Mouse (Mus musculus) embryo, embryonic 10.5 days (tissue): ENCODE measurements around the gene Ppil6.
A peak's percentile ranks its signal among the peaks of the same experiment; 100 is the strongest.

ENCODE experiments used
- DNase-seq: peaks from one replicate; pipeline ENCODE4 v3.0.0-alpha.2; 2015; ENCODE audit warnings: low spot score

Gene Ppil6

DNA sequence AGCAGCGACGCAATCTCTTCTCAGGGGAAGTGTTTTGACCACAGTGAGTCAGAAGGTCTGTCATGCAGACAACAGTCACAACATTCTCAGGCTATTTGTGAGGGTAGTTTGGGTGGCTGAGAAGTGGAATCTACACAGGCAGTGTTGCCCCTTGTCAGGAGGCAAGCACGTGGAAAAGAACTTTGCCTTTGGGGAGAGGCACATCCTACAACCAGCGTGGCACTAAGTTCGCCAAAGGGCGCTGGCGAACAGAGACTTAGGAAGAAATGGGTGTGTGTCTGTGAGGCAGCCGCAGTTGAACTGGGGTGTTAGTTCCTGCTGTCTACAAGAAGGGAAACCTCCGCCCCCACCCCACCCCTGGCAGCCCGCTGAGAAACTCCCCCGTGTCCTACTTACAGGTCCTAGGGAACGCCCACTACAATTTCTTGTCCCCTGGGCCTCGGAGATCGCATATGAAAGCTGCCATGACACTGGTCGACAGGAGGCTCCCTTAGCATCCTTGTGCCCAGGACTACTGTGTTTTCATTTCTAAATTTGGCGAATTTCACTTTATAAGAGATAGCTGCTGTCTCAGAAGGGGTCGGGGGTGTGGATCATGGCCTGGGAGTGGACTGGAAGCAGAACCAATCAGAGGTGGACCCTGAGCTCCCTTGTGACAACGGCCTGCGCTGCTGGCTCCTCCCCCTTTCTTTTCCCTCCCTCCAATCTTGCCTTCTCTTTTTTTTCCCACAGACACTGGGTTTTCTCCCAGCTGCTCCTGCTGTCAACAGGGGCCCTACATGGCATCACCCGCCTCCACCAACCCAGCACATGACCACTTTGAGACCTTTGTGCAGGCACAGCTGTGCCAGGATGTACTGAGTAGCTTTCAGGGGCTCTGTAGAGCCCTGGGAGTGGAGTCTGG is 12.7 kb upstream of the Ppil6 start:
- DNase-seq, result peak; percentile 83

GRCm38 (mm10) chr10:41479961-41480360 is 10.3 kb upstream of the Ppil6 start:
- no peak for DNase-seq

GRCm38 (mm10) chr10:41480938-41481880 is 9.0 kb upstream of the Ppil6 start:
- no peak for DNase-seq

DNA sequence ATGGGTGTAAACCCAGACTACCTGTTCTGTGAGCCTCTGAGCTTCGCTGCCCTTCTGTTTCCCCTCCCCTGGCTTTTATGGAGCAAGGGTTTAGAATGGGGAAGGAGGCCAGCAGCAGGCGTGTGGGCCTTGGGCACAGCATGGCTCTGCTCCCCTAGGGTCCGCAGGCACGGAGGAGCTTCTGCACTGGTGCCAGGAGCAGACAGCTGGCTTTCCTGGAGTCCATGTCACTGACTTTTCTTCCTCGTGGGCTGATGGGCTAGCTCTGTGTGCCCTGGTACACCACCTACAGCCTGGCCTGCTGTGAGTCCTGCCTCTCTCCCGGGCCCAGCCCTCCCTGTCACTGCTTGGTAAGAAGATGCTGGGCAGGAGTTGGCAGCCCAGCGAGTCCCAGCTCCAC is 7.8 kb upstream of the Ppil6 start:
- no peak for DNase-seq

GRCm38 (mm10) chr10:41485778-41486177 is 4.5 kb upstream of the Ppil6 start:
- DNase-seq, result no peak

DNA sequence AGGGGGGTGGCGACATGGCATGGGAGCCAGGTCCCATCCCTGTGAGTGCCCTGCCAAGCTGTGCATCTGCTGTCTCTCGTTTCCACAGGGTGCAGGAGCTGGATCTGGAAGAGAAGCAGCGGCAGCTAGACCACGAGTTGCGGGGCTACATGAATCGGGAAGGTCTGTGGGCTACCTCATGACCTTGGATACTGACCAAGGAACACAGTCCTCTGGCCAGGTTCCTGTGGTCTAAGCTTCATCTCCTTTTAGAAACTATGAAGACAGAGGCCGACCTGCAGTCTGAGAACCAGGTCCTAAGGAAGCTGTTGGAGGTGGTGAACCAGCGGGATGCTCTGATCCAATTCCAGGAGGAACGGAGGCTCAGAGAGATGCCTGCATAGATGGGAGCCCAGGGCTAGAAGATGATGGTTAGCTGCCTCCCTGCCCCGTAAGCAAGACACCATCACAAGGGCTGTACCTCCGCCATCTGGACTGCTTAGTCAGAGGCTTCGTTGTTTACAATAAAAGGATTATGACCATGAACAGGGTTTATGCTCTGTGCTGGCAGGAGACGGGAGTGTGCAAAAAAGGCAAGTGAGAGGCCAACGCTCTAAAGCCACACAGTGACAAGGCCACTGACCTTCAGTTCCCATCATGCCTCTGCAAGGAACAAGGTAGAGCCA is 3.6 kb upstream of the Ppil6 start:
- DNase-seq, result no peak

DNA sequence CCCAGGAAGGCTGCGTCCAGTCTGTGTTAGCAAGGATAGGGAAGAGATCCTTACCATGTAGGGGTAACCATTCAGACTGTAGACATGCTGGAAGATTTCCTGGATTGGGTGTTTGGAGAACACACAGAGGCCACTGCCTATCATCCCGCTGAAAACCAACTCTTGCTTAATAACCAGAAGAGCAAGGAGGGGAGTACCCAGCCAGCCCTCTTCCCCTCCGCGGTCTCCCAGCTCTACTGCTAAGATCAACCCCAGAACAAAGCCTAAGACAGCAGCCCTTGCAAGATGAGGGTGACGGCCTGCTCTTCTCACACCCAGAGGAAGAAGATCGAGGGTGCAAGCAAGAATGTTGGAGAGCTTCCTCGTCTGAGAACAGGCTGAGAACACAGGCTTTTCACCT is 1.4 kb upstream of the Ppil6 start:
- no peak for DNase-seq

DNA sequence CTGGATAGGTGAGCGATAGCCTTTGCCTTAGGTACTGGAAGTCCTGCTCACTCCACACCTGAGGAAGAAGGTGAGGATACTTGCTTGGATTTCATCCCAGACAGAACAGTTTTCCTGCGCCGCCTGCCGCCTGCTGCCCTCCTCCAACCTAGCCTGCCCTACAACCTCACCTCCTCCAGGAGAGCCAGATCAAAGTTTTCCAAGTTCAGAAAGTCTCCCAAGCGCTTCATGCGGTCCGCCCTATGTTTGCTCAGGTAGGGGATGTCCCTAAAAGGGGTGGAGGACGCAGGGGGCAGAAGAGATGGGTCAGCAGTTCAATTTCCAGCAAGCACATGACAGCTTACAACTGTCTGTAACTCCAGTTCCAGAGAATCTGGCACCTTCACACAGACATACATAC is 945 bp upstream of the Ppil6 start:
- DNase-seq, result no peak

GRCm38 (mm10) chr10:41490518-41490873 is 257 bp downstream of the Ppil6 start:
- DNase-seq, result no peak

- no peak for DNase-seq
Measured at GRCm38 (mm10) chr10:41491111-41491510, 872 bp downstream of the Ppil6 start.

GRCm38 (mm10) chr10:41500941-41501340 is 10.7 kb downstream of the Ppil6 start:
- no peak for DNase-seq

- no peak for DNase-seq
Measured at GRCm38 (mm10) chr10:41504996-41505395, 14.8 kb downstream of the Ppil6 start.

DNA sequence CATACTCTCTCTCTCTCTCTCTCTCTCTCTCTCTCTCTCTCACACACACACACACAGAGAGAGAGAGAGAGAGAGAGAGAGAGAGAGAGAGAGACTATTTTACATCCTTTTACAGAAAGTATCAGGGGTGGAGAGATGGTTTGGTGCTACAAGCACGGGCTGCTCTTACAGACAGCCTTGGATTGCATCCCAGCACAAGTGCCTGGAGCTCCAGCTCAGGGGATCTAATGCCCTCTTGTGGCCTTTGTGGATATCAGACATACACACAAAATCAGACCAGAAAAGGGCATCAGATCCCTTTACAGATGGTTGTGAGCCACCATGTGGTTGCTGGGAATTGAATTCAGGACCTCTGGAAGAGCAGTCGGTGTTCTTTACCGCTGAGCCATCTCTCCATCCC is 15.2 kb downstream of the Ppil6 start:
- peak; percentile 90 for DNase-seq

DNA sequence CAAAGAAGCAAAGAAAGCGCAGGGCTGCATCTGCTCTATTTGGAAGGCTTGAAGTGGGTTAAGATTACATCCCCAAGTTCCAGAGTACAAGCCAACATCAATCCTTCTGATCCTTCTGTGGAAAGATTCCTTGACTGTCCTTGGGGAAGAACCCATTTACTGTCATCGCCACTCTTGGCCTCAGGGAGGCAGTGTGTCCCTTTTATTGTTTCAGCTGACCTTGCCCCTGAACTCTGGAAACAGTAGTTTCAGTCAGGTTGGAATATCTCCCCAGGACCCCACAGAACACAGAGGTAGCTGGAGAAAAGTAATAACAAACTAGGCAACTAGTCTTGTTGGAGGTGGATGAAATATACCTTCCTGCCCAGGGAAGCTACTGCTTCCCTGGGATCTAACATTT is 18.9 kb downstream of the Ppil6 start:
- peak; percentile 65 for DNase-seq

DNA sequence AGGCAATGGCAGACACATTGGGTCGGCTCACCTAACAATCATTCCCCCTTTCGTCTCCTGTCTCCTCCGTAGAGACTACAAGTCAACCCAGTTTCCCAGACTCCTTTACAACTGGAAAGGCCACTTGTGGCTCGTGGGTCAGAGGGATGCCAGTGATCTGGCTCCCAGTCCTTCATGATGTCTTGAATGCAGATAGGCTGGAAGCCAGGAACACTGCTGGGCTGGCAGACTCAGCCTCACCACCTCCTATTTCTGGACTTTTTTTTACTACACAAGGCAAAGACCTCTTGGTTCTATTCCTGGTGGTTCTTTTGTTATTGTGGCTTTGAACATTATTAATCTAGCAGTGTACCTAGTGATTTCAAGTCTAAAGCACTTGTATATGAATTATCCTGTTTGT is 24.1 kb downstream of the Ppil6 start:
- no peak for DNase-seq

GRCm38 (mm10) chr10:41514921-41515320 is 24.7 kb downstream of the Ppil6 start:
- DNase-seq, result no peak

- DNase-seq, result peak; percentile 86
Measured at GRCm38 (mm10) chr10:41518508-41518980, 28.3 kb downstream of the Ppil6 start.

GRCm38 (mm10) chr10:41518981-41519618 is 28.9 kb downstream of the Ppil6 start, which contains the start of gene Cd164:
Gene Cd164, plus strand, starts transcription at chr10:41519414.
- peak; percentile 93 for DNase-seq

GRCm38 (mm10) chr10:41519640-41520409 is 29.6 kb downstream of the Ppil6 start:
- DNase-seq, result peak; percentile 66

DNA sequence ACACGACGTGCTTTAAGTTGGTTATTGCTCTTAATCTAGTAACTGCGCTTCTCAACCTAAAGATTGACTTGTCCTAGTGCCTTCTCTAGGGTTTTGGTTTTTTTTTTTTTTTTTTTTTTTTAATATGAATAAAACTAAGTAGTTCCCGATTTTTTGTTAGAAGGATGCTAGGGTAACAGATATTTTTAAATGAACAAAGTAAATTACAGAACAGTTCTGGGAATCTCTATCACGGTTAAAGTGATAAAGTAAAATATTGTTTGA is 30.1 kb downstream of the Ppil6 start:
- DNase-seq, result no peak

GRCm38 (mm10) chr10:41523386-41523785 is 33.1 kb downstream of the Ppil6 start:
- no peak for DNase-seq
